Mouse (Mus musculus) small intestine, adult 10 weeks (tissue): ENCODE results near the gene Tbcel. TPM values are rescaled to one million over a fixed set of nuclear protein-coding genes. Genes with fewer than 3 reads are reported as not detected.

ENCODE experiments used
- polyA plus RNA-seq: library from polyadenylated mRNA; stranded (reverse); fragments of 350-450 nt; fragmentation: Illumina TruSeq; extraction: RNeasy Lipid Tissue Mini Kit (QIAGEN cat#74804); gene quantifications from one replicate; pipeline ENCODE4 v1.2.3, GENCODE M21; 2014; ENCODE audit warnings: low replicate concordance

Tbcel gene
- polyA plus RNA-seq, result 27.2 TPM

DNA sequence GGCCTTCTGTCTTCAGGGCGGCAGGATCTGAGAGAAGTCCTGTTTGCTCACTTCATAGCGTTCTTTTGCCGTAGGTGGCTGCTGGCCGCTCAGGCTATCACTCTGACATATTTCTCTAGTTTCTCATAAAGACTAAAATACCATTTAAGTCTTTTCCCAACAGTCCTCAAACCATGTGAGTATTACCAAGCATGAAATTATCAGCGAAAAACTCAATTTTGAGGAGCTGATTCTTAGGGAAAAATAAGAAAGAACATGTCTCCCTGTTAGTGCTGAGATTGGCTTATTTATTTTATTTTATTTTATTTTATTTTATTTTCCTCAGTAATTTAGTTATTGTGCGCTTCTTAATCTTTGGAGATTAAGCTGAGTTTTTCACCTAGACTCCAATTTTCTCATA, at the start of gene Tbcel:
TSS of gene Tbcel (minus strand) at position 101 of the 400 bp plus-strand sequence.

GRCm38 (mm10) chr9:42399829-42400228, 107.8 kb downstream of the Tbcel start, which contains the start of gene Tecta:
Tecta (minus strand) TSS chr9:42399929.

Other genes starting within 250 kb of the Tbcel start
- 210 TPM for gene Sc5d, start 243.6 kb downstream of the Tbcel start, polyA plus RNA-seq
- gene Tecta, start 107.9 kb downstream of the Tbcel start, polyA plus RNA-seq, result not detected